Mouse (Mus musculus) liver, postnatal 0 days (tissue): ENCODE data around the gene Elmod1.

Experiments
- CTCF ChIP-seq: sonication (generic); IDR thresholded peaks from 2 replicates; pipeline ENCODE4 v1.5.1; 2016; ENCODE audit warnings: antibody characterized with exemption, low read depth
- EP300 ChIP-seq: IDR thresholded peaks from 2 replicates; pipeline ENCODE4 v1.6.1; 2016; ENCODE audit warnings: antibody characterized with exemption, low read depth, mild to moderate bottlenecking

DNA sequence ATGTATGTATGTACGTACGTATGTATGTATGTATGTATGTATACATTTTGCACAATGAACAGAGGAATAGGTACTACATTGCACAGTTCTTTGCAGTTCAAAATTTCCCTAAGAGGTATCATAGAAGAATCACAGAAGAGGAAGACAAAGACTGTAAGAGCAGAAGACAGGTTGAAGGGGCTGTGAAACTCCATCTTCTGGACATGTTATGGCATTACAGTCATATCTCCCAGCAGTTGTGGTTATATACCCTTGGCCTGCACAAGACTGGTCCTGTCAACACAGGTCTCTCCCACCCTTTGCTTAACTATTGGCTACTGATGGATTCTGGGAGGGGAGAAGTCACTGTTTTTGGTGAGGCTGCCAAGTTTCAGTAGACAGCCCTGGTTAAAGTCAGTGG lies 27.6 kb downstream of the Elmod1 start:
- TF ChIP-seq CTCF (no peak), EP300 (no peak)
